Mouse (Mus musculus) spleen, postnatal 10 days (tissue): ENCODE measurements at regions not wholly inside any gene's neighbourhood (a gene's known extent, or its start where the extent isn't known, plus 50 kb on each side); places are given as distances from the start of the nearest gene placed in this dataset.
"Not testable (repeated sequence)": the region's sequence is repeated elsewhere in the genome, so short reads cannot be mapped to it uniquely, and the experiment has no call there.

Source experiments
- DNase-seq, 2 experiments: peaks; one replicate each; pipeline ENCODE4 v3.0.0; 2021 to 2022; ENCODE audit warnings: low spot score in 2 of 2

- no peak for DNase-seq
Measured at GRCm38 (mm10) chr6:37618990-37619389, 89.0 kb downstream of the Akr1d1 start.

GRCm38 (mm10) chr6:37621364-37622029 is 91.5 kb downstream of the Akr1d1 start:
- no peak for DNase-seq

- no peak for DNase-seq
Measured at GRCm38 (mm10) chr6:37622273-37622672, 92.3 kb downstream of the Akr1d1 start.

- no peak for DNase-seq
Measured at GRCm38 (mm10) chr6:37627206-37627605, 97.2 kb downstream of the Akr1d1 start.

- DNase-seq, result no peak
Measured at GRCm38 (mm10) chr6:37633948-37634347, 104.0 kb downstream of the Akr1d1 start.

DNA sequence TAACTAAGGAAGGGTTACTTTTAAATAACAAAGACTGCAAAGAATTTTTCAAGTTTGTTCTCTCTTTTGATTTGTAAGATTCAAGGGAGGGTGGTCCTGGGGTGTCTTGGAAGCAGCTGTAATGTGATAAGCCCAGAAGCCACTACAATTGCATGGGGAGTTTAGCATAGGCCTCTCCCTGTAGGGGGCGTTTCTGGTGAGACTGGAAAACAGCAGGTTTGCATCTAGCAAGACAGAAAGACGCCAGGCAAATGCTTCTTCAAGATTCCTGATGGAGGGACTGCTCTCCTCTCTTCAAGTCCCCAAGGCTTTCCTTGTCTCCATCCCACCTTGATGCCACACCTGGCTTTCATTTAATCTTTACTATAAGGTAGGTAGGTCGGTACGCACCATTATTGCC is 112.1 kb downstream of the Akr1d1 start:
- no peak for DNase-seq

GRCm38 (mm10) chr6:37642701-37643121 is 112.7 kb downstream of the Akr1d1 start:
- DNase-seq, result no peak

DNA sequence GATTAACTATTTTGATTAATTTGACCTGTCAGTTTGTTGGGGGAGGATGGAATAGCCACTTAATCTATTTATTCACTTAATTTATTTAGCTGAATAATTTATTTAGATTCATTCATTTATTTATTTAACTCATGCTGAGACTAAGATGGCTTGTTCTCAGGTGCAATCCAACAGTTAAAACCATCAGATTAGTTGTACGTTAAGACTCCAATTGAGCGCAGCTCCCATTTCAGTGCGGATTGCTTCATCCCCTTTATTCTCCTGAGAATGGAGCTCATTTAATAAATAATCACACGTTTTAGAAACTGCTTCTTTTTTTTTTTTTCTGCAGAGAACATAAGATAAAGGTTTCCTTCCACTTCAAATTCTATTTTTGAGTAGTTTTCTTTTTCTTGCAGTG is 113.2 kb downstream of the Akr1d1 start:
- DNase-seq, result no peak

DNA sequence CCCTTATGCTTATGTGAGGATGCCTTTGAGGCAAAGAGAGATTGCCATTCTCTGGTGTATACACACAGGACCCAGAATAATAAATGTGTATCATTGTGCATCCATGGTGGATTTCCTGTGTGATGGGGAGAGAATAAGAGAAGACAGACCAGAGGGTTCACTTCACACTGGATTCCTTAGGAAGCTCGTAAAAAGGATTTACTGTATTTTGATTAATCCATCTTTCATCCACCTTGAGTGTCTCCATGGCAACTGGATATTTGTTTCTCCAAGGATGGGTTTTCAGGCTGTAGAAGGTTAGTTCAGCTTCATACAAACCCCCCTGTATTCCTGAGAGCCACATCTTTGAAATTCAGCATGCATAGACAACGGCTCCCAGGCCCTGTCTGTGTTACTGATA is 113.7 kb downstream of the Akr1d1 start:
- no peak for DNase-seq

GRCm38 (mm10) chr6:37645551-37645950 is 115.6 kb downstream of the Akr1d1 start:
- DNase-seq, result no peak

DNA sequence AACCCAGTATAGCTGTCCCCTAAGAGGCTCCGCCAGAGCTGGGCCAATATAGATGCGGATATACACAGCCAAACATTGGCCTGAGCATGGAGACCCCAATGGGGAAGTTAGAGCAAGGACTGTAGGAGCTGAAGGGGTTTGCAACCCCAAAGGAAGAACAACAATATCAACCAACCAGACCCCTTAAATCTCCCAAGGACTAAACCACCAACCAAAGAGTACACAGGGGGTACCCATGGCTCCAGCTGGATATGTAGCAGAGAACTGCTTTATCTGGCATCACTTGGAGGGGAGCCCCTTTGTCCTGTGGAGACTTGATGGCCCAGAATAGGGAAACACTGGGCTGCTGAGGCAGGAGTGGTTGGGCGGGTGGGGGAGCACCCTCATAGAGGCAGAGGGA is 127.3 kb downstream of the Akr1d1 start:
- not testable (repeated sequence) for DNase-seq

GRCm38 (mm10) chr6:37658021-37658650 is 128.2 kb downstream of the Akr1d1 start:
- no peak for DNase-seq

DNA sequence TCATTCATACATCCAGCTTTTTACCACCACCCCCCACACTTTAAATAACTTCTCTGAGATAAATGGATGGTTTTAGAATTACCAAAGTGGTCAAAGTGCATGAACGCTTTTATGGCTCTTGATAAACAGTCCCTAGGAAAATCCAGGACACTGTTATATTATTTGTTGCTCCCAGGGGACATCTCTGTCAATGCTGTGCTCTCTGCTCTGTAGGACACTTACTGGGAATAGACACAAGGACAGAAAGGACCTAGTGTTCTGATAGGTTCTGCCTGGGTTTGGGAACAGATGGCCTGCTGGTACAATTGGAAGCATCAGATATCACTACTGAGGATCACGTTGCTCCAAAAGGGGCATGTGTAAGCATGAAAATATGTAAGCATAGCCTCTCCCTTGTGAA is 132.8 kb downstream of the Akr1d1 start:
- DNase-seq, result no peak

GRCm38 (mm10) chr6:37665576-37665975 is 135.6 kb downstream of the Akr1d1 start:
- no peak for DNase-seq

GRCm38 (mm10) chr6:37669407-37669806 is 139.4 kb downstream of the Akr1d1 start:
- no peak for DNase-seq

GRCm38 (mm10) chr6:37670701-37671100 is 140.7 kb downstream of the Akr1d1 start:
- DNase-seq, result no peak

GRCm38 (mm10) chr6:37679871-37680270 is 149.9 kb downstream of the Akr1d1 start:
- DNase-seq, result no peak

DNA sequence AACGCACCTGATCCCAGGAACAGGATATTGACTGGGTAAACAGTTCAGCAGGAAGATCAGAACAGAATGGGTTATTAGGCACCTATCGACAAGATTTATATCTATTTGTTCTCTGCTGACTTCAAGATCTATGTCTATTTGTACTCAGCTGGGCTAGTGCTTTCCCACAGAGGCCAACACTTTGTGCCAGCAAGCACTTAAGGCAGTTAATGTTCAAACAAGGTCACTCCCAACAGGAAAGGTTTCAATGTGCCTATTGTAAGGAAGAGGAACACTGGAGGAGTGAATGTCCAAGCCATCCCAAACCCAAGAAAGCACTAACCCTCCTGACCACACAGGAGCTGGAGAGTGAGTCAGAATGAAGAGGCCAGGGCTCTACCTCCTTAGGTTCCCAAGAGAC is 151.4 kb downstream of the Akr1d1 start:
- DNase-seq, result not testable (repeated sequence)

GRCm38 (mm10) chr6:37686094-37686493 is 156.1 kb downstream of the Akr1d1 start:
- DNase-seq, result no peak

DNA sequence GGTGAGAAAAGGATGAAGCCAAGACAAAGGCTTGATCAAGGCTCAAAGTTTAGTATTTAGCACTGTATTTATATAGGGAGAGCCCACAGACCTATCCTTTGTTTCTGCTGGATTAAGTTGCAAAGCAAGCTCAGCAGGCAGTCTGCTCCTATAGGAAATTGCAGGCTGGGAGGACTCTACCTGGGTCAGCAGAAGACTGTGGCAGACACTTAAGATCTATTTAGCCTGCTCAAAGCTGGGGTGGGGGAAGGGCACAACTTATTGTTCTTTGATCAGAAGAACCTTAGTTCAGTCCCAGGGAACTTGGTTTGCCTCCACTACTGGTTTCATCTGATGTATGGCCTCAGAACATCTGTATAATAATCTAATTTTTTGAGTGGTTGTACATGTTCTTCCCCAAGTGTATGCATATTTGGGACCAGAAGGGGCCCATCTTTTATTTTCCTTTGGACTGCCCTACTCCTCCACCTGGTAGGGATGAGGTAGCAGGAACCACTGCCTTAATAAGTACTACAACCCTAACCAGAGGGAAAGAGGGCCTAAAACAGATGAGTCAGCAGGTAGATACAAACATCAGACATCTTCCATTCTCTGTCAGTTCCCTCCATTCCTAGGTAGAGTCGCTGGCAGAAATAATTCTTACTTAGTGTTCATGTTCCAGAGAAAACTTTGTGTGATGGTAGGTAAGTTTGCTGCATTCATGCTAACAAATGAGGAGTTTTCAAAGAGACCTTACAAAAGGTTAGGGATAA is 159.1 kb downstream of the Akr1d1 start:
- no peak for DNase-seq

DNA sequence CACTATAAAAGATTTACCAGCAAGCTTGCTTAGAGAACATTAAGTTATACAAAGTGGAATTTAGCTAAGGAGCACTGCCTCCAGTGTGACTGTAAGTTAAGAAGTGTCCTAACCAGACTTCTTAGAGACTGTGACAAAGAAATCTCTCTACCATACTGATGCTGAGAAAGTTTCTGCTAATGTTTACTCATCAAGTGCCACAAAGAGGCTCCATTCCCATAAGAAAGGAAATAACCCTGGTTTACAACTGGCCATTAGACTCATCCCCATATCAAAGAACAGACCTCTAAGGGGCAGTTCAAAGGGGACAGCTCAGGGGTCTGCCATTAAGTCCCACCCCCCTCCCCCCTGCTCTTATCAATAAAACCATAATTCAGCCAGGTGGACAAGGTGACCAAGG is 159.7 kb downstream of the Akr1d1 start:
- DNase-seq, result no peak

- no peak for DNase-seq
Measured at GRCm38 (mm10) chr6:37691976-37692644, 162.1 kb downstream of the Akr1d1 start.
